Mouse (Mus musculus) limb, embryonic 10.5 days (tissue): ENCODE results near the gene Tatdn3. TPM values are rescaled to one million over a fixed set of nuclear protein-coding genes. Genes with fewer than 3 reads are reported as not detected.
A peak's percentile ranks its signal among the peaks of the same experiment; 100 is the strongest.

ENCODE experiments used
- DNase-seq: peaks from one replicate; pipeline ENCODE4 v3.0.0-alpha.2; 2017; ENCODE audit warnings: low spot score
- H3K27ac ChIP-seq: fragments of 300-500 bp; sonication (generic); 2 replicates; pipeline ENCODE4 v1.5.1; 2016; ENCODE audit warnings: mild to moderate bottlenecking
- H3K27me3 ChIP-seq: fragments of 300-500 bp; sonication (generic); 2 replicates; pipeline ENCODE4 v1.6.1; 2016; ENCODE audit warnings: low read depth, mild to moderate bottlenecking; ENCODE audit not compliant: poor library complexity, severe bottlenecking
- H3K36me3 ChIP-seq: fragments of 300-500 bp; sonication (generic); 2 replicates; pipeline ENCODE4 v1.6.1; 2016; ENCODE audit warnings: mild to moderate bottlenecking, moderate library complexity
- H3K4me1 ChIP-seq: fragments of 300-500 bp; sonication (generic); 2 replicates; pipeline ENCODE4 v1.6.1; 2016
- H3K4me3 ChIP-seq: fragments of 300-500 bp; sonication (generic); 2 replicates; pipeline ENCODE4 v1.5.1; 2016; ENCODE audit warnings: mild to moderate bottlenecking, moderate library complexity
- H3K9me3 ChIP-seq: fragments of 300-500 bp; sonication (generic); replicated peaks from 2 replicates; pipeline ENCODE4 v1.6.1; 2016; ENCODE audit warnings: mild to moderate bottlenecking
- WGBS: fragments of 180-500 bp; shearing (Covaris S2); methylation state at CpG from one replicate; pipeline ENCODE4 v1.1.7; 2016; 5-methylcytosine and 5-hydroxymethylcytosine counted together
- polyA plus RNA-seq: library from polyadenylated mRNA; unstranded; fragments of >200 nt; fragmentation: Nextera tagmentation; extraction: Ambion mirVana; gene quantifications from 2 replicates; pipeline ENCODE4 v1.2.1, GENCODE M21; 2016

The Tatdn3 gene
- polyA plus RNA-seq = 10.4 and 12.5 TPM in 2 replicates

DNA sequence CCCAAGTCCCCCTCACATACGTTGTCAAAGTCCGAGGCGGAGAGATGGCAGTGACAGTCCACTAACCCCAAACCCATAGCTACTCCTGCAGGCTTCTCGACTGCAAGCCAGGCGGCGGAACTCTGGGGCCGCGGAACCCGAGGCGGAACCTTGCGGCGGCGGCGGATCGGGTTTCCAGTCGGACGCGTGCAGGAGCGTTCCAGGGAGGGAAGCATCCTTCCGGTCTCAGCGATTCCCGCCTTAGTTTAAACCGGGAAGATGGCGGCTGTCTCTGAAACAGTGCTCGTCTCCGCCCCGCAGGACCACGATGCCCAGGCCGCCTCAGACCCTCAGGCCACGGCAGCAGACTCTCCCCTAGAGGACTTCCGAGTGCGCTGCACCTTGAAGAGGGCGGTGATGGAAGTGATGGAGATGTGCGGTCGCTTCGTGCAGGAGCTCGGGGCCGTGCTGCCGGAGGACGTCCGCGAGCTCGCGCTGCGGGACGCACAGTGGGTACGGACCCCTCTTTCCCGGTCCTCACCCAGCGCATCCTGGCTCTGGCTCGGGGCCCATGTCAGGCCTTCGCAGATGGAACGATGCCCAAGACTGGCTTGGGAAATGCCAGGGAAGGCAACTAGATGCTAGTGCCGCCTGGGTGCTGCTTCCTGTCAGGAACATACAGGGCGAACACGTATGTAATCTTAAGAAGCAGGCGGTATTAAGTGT is at the start of gene Tatdn3, which contains the start of gene Nsl1:
Tatdn3 (minus strand) TSS at position 152 of the 705 bp plus-strand sequence.
Nsl1 (plus strand) TSS at position 232 of the 705 bp plus-strand sequence.
- under 1% methylated on average over 56 of the region's 56 CpGs for WGBS
- peaks cover 9% of the 10 kb centered on the region for H3K27me3 ChIP-seq
- peak within 1 kb of the TSS; percentile 97 for H3K4me3 ChIP-seq
- peak within 1 kb of the TSS; percentile 94 for H3K27ac ChIP-seq
- H3K4me1 ChIP-seq = peaks cover 26% of the 10 kb centered on the region
- peak; percentile 95 for DNase-seq
- H3K9me3 ChIP-seq = no peaks in the 10 kb centered on the region
- peaks cover 37% of the 10 kb centered on the region for H3K36me3 ChIP-seq

DNA sequence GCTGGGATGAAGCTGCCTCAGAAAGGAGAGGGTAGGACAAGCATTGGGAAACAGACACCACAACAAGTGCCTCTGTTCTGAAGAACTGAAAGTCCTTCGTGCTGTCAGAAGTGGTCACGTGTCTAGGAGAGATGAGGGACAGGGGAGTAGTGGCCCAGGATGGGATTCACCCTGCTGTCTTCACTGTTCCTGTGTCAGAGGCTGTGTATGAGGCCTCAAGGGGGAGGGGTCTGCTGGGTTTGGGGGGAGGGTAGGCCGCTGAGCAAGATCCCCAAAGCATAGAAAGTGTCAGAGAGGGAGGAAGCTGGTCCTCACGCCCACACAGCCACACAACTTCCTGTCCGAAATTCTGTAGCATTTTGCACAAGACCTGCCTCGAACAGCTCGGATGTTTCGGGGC is 48.4 kb upstream of the Tatdn3 start:
- Histone ChIP-seq H3K27ac (no peak overlapping the region), H3K36me3 (no peaks in the 10 kb centered on the region), H3K4me3 (no peak overlapping the region), H3K27me3 (no peaks in the 10 kb centered on the region), H3K9me3 (no peaks in the 10 kb centered on the region), H3K4me1 (peaks cover 13% of the 10 kb centered on the region)
- whole genome bisulfite sequencing = 63% methylated on average over 8 of the region's 8 CpGs
- no peak for DNase-seq

DNA sequence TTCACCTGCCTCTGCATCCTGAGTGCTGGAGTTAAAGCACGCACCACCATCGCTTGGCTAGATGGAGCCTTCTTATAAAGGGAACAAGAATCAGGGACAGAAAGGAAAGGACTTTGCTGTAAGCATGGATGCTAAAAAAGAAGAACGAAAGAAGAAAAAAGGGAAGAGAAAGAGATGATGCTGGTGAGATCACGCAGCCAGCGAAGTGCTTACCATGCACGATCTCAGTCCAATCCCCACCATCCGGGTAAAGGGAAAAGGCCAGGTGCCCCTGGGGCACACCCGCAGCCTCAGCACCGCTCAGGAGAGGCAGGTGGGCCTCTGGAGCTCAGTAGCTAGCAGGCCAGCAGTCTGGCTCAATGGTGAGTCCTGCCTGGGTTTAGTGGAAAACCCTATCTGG is 47.2 kb upstream of the Tatdn3 start:
- H3K4me1 ChIP-seq = peaks cover 13% of the 10 kb centered on the region
- no peaks in the 10 kb centered on the region for H3K9me3 ChIP-seq
- no peaks in the 10 kb centered on the region for H3K36me3 ChIP-seq
- no peaks in the 10 kb centered on the region for H3K27me3 ChIP-seq
- DNase-seq = no peak
- H3K27ac ChIP-seq = no peak overlapping the region
- H3K4me3 ChIP-seq = no peak overlapping the region
- 93% methylated on average over 9 of the region's 9 CpGs for WGBS

DNA sequence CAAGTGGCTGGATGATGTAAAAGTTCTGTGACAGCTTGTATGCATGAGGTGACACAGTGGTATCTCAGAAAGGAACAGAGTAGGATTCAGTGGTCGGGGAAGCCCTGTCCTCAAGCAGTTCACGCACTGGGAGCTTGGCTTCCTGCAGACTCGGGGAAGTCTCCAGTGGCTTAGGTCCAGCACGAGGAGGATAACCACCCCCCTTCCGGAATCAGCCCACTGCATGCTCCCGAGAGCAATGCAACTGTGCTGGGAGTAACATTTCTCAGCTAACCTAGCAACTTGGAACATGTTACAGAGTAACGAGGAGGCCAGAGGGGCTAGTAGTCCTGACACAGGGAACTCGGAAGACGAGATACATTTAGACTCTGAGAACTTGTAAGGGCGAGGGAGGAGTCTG is 44.6 kb upstream of the Tatdn3 start:
- Histone ChIP-seq H3K4me3 (no peak overlapping the region), H3K27ac (no peak overlapping the region), H3K4me1 (peaks cover 13% of the 10 kb centered on the region), H3K36me3 (no peaks in the 10 kb centered on the region), H3K27me3 (no peaks in the 10 kb centered on the region), H3K9me3 (no peaks in the 10 kb centered on the region)
- 76% methylated on average over 10 of the region's 10 CpGs for WGBS
- DNase-seq = no peak

DNA sequence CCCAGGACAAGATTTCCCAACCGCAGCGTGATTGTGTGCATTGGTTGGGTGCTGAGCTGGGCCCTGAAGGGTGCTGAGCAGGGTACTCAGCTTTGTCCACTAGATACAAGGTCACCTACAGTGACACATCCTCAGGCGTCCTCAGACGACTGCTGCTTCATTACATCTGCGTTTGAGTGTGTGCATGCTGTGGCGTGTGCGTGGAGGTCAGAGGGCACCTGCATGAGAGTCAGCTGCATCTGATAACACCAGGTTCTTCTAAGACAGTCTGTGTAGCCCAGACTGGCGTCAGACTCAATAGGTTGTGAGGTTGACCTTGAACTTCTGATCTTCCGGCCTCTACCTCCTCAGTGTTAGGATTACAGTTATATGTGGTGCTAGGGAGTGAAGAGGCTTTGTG is 42.5 kb upstream of the Tatdn3 start:
- Histone ChIP-seq H3K9me3 (no peaks in the 10 kb centered on the region), H3K4me1 (no peaks in the 10 kb centered on the region), H3K27me3 (no peaks in the 10 kb centered on the region), H3K4me3 (no peak overlapping the region), H3K36me3 (no peaks in the 10 kb centered on the region), H3K27ac (no peak overlapping the region)
- 83% methylated on average over 9 of the region's 9 CpGs for WGBS
- no peak for DNase-seq

DNA sequence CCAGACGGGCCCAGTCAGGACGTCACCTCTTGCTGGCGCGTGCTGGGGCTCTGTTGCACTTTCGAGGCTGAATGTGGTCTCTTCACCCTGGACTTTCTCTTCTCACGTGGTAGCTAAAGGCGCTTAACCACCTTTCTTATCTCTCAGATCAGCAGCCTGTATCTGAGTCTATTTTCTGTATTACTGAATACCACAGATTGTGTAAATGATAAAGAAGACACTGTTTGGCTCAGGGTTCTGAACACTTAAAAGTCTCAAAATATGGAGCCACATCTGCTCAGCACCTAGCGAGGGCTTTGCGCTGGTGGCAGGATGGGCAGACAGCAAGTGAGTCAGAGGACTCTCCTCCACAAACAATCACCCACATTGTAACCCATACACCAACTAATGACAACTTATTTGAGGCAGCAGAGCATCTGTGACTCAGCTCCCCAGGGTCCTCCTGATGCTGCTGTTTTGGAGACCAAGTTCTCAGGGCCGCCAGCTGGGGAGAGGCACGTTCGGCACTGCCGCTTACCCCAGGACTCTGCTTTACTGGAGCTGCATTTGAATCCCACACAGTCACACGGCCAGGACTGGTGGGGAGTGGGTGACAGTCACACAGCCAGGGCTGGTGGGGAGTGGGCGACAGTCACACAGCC is 40.1 kb upstream of the Tatdn3 start:
- WGBS = 78% methylated on average over 15 of the region's 15 CpGs
- H3K4me3 ChIP-seq = no peak overlapping the region
- peaks cover 19% of the 10 kb centered on the region for H3K4me1 ChIP-seq
- no peaks in the 10 kb centered on the region for H3K36me3 ChIP-seq
- H3K9me3 ChIP-seq = no peaks in the 10 kb centered on the region
- peaks cover 20% of the 10 kb centered on the region for H3K27me3 ChIP-seq
- DNase-seq = no peak
- no peak overlapping the region for H3K27ac ChIP-seq

DNA sequence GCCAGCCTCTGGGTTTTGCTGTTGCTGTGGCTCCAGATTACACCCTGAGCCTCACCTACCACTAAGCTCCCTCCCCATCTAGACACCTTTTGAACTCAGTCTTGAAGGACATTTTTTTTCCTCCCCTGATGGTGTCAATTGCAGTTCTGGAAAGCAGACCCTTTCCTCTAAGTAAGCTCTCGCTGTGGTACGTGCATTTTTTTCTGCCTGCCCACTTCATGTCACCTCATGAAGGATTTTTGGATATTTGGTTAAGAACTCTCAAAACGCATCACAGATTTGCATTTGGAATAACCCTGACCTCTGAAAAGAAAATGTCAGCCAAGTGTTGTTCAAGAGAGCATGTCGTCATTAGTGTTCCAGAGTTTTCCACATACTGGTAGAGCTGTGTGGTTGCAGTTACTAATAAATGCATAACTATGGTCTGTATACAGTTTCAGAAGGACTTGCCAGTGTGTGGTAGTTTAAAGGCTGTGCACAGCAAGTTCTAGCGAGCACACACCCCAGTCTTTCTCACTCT is 37.1 kb upstream of the Tatdn3 start:
- Histone ChIP-seq H3K4me3 (no peak overlapping the region; the same call in 1 of the 2 replicates), H3K4me1 (peaks cover 30% of the 10 kb centered on the region), H3K27ac (no peak overlapping the region), H3K9me3 (no peaks in the 10 kb centered on the region), H3K36me3 (no peaks in the 10 kb centered on the region), H3K27me3 (peaks cover 33% of the 10 kb centered on the region)
- whole genome bisulfite sequencing = 72% methylated on average over 5 of the region's 5 CpGs
- DNase-seq = no peak

DNA sequence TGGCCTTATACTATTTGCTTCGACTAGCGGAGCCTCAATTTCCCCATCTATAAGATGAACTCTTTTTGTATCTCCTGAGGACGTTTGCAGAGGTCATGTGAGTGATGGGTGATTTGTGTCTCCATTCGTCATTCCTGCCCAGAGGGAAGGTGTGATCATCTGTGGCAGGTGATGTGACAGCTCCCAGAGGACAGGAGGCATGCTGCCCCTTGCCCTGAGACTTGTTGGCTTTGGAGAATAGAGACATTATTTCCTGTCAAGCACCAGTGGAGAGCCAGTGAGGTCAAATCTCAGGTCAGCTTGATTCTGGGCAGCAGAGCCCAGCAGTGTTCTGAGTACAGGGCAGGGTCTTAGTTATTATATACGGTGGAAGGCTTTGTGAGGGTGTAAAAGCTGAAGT is 36.4 kb upstream of the Tatdn3 start:
- Histone ChIP-seq H3K4me3 (peak overlapping the region; percentile 74), H3K27ac (no peak overlapping the region), H3K27me3 (peaks cover 33% of the 10 kb centered on the region), H3K9me3 (no peaks in the 10 kb centered on the region), H3K36me3 (no peaks in the 10 kb centered on the region), H3K4me1 (peaks cover 30% of the 10 kb centered on the region)
- WGBS = 37% methylated on average over 5 of the region's 5 CpGs
- DNase-seq = no peak

DNA sequence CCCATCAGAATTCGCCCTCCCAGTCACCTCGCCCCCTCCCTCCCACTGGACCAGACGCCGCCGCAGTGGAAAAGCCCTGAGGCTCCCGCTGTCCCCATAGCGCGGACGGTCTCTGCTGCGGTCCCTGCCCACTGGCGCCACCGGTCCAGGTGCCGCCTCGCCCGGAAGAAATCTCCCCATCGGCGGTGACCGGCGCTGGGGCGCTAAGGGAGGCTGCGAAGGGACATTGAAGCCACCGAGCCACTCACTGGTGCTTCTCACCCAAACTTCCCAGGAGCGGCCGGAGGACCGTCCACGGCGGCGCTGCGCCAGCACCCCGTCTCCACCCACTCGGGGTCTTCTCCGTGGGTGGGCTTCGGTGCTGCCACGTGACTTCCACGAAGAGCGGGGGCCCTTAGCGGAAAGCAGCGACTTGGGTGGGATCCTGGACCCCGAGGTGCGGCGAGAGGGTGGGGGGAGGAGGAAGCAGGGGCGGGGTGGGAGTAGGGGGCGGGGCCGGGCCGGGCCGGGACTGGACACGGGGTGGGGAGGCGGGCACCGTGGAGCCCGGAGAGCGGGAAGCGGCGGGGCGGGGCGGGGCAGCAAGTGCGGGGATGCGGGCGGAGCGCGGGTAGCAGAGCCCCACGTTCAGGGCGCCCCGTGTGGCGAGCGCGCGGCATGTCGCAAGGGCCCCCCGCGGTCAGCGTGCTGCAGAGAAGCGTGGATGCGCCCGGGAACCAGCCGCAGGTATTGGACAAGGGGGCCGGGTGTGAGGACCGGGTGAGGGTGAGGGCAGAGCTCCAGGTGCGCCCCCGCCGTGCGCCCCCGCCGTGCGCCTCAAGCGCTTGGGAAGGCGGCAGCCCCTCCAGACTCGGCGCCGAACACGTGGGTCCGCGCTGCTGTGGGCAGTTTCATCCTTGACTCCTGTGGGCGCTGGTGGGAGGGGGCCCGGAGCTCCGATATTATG is 35.3 kb upstream of the Tatdn3 start, which contains the start of gene Batf3:
Batf3 (plus strand) TSS at position 46 of the 946 bp plus-strand sequence.
- peak; percentile 79 for DNase-seq
- Histone ChIP-seq H3K27me3 (peaks cover 33% of the 10 kb centered on the region), H3K27ac (peak within 1 kb of the TSS; percentile 85), H3K9me3 (no peaks in the 10 kb centered on the region), H3K4me3 (peak within 1 kb of the TSS; percentile 74), H3K4me1 (peaks cover 30% of the 10 kb centered on the region), H3K36me3 (no peaks in the 10 kb centered on the region)
- under 1% methylated on average over 95 of the region's 95 CpGs for WGBS

DNA sequence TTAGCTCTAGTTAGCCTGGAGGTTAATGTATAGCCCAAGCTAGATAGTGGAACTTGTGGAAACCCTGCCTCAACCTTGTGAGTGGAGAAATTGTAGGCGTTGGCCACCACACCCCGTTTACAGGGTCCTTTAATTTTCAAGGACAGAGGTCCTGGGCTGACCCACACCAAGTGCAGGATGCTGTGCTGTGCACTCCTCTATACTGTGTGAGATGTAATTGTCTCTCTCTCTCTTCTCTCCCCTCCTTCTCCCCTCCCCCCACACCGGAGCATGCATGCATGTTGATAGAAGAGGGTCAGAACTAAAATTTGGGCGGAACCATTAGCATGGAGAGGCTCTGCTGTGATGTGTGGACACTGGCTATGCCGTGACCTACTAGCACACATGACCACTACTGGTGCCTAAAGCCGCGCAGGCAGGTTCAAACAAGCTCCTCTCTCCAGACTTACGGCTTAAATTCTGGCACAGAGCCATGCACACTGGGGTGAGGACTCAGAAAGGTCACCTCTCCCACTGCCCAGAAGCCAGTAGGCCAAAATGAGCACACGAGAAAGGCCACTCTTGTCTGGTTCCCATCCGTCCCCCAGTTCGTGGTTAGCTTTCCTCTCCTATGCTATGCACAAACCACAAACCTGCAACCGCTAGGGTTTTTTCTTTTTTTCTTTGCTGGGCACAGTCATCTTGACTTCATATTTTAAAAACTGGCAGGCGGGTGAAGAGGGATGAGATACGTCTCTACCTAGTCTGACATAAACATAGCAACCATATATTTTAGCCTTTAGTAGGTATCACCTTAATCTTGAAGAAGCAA is 34.3 kb upstream of the Tatdn3 start:
- H3K36me3 ChIP-seq = no peaks in the 10 kb centered on the region
- peak overlapping the region; percentile 74 for H3K4me3 ChIP-seq
- 57% methylated on average over 14 of the region's 14 CpGs for WGBS
- H3K9me3 ChIP-seq = no peaks in the 10 kb centered on the region
- H3K4me1 ChIP-seq = peaks cover 30% of the 10 kb centered on the region
- H3K27ac ChIP-seq = no peak overlapping the region
- no peak for DNase-seq
- peaks cover 33% of the 10 kb centered on the region for H3K27me3 ChIP-seq

DNA sequence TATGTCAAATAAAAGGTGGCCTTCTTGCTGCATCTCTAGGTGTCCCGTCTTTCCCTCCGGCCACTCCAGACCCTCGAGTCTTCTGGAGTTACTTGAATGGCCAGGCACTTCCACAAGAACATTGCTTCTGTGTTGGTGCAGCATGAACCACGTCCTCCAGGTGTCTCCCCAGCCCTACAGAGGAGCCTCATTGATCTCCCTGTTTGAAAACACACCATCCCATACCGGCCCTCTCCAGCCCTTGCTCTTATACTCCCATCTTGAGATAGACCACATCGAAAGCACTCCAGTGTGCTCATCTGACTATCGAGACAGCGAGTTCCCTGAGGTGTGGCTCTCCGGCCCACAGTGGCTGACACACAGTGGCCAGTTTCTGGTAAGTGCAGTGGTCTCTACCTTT is 32.3 kb upstream of the Tatdn3 start:
- no peak for DNase-seq
- no peaks in the 10 kb centered on the region for H3K36me3 ChIP-seq
- H3K27ac ChIP-seq = no peak overlapping the region
- WGBS = 74% methylated on average over 9 of the region's 9 CpGs
- no peaks in the 10 kb centered on the region for H3K9me3 ChIP-seq
- no peak overlapping the region for H3K4me3 ChIP-seq
- H3K27me3 ChIP-seq = peaks cover 31% of the 10 kb centered on the region
- H3K4me1 ChIP-seq = peaks cover 36% of the 10 kb centered on the region

DNA sequence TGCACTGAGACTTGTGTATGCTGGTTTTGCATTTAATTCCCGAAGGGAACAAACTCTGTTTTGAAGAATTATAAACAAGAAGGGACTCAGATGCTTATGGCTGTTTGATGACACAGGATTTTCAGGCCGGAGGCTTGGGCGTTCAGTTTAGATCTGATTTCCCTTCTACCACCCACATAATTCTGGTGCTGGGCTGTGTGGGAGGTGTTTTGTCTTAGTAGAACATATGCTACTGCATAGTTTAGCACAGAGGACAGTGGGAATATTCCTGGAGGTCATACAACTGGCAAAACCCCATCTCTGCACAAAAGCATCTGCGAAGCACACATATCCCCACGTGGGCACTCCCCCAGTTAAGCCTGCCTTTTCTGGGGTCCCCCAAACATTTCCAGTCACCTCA is 30.8 kb upstream of the Tatdn3 start:
- peaks cover 23% of the 10 kb centered on the region for H3K4me1 ChIP-seq
- 87% methylated on average over 5 of the region's 5 CpGs for WGBS
- H3K9me3 ChIP-seq = no peaks in the 10 kb centered on the region
- no peak for DNase-seq
- peaks cover 17% of the 10 kb centered on the region for H3K27me3 ChIP-seq
- H3K4me3 ChIP-seq = no peak overlapping the region
- no peak overlapping the region for H3K27ac ChIP-seq
- no peaks in the 10 kb centered on the region for H3K36me3 ChIP-seq
